Mouse (Mus musculus): ENCODE measurements at regions not wholly inside any gene's neighbourhood (a gene's known extent, or its start where the extent isn't known, plus 50 kb on each side); places are given as distances from the start of the nearest gene placed in this dataset.
"Not testable (repeated sequence)": the region's sequence is repeated elsewhere in the genome, so short reads cannot be mapped to it uniquely, and the experiment has no call there.

DNA sequence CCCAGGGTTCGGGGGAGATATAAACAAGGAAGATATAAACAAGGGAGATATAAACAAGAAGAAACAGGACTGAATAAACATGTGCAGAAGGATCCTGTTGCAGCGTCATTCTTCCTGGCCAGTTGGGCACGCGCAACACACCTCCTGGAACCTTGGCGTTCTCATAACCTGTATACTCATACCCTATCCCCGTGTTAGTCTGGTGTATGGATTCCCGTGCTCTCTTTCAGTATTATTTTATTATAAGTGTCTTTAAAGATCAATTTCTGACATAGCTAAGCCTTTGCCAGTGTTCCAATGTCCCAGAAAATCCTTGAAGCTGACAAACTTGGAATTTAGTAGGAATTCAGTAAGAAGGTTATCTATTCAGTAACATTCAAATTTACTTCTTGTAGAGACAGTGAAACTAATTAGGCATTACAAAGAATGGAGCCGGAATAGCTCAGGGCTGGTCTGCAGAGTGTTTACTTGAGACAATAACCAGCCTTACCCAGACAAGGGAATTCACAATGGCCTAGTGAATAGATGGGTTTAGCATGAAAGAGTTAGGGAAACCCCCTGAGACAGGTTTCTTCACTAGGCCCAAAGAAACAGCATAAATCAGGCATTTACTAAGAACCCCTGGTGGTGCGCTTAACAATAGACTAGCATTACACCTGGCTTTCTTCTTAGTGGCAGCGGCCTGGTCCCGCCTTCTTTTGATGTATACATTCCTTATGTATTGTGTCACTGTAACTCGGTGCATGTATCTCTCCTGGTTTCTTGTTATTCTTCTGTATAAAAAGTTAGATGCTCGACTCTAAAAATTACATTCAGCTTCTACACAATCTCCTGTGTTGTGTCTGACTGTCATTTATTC, 458.4 kb downstream of the Epm2a start:
- DNase-seq (ENCODE audit: extremely low spot score, low spot score) = not testable (repeated sequence)

DNA sequence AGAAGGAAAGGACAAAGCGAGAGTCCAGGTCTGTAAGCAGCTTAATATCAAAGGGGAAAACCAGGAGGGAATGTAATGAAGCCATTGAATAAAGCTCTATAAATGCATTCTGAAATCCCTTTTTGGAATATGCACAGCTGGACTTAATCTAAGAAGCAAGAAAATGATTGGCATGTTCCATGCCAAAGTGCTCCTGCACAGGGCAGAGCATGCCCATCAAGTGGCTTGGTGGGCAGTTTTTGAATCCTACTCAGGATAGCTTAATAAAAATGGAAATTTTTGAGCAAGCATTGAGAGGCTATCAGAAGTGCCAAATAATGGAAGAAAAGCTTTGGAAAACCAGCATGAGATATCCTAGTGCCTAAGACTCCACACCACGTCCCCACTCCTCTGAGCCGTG, 466.1 kb downstream of the Epm2a start:
- no peak for DNase-seq (ENCODE audit: extremely low spot score, low spot score)

DNA sequence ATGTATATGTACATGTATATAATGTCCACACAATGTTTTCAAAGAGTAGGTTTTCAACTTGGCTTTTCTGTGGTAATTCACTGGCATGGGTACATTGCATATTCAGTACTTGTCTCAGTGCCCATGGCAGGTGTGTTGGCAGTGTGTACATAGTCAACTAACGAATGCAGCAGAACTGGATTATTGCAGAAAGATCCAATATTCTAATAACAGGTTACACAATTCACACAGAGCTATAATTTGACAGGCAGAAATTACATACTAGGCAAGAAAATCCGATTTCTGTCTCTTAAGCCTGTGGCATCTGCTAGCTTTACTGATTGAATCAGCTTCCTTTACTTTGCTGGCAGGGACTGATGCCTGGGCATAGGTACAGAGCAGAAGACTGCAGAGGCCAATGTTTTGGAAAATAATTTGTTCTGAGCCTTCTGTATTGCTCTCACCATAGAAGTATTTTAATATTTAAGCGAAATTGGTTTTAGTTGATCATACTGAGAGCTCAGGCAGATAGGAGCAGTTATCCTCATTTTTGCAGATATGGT, 479.3 kb downstream of the Epm2a start:
- no peak for DNase-seq (ENCODE audit: extremely low spot score, low spot score)

DNA sequence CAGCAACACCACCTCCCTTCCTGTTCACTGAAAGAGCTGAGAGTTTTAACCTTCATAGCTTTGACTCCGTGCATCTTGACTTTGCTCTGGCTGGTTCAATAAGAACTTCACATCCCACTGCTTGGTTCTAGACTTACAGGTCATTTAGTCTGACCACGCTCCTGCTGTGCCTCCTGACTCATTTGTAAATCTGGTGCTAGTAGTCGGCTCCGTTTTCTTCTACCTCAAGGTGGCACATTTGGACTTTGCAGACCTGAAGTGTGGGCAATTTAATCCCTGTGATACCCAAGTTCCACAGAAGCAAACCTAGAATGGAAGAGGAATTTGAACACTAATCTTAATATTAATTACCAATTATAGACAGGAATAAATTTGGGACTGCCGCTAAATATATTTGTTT, 497.9 kb downstream of the Epm2a start:
- no peak for DNase-seq (ENCODE audit: extremely low spot score, low spot score)

DNA sequence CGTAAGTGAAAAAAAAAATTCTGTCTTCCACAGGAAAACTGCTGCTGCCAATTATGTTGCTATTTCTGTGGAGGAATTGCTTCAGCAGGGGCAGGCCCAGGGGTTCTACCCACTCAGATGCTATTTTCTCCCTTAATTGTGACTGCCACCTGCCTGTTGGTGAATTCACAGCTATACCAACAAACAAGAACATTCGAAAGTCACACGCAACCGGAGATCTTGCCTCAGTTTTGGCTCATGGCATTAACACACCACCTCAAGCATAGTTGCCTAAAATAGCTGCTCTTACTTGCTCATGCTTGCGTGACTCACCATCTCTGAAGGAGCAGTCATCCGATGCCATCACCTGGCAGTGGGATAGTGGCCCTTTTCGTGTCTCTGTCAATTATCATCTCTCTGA, 498.3 kb downstream of the Epm2a start:
- no peak for DNase-seq (ENCODE audit: extremely low spot score, low spot score)

DNA sequence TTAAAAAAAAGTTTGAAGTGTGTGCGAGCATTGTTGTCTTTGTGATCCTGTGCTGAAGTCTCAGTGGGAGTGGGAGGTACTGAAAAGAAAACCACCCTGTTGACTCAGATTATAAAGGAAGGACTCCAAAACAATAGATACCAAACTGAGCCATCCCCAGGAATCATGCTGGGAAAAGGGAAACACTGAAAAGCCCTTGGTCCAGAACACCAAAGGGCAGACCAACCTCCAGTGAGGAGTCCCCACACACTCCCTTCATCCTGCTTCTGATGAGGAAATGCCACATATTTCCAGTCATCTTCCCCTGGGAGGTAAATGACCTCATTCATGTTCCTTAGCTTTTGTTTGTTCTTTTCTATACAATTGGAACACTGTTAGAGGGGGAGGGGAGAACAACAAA, 502.9 kb downstream of the Epm2a start:
- no peak for DNase-seq (ENCODE audit: extremely low spot score, low spot score)

DNA sequence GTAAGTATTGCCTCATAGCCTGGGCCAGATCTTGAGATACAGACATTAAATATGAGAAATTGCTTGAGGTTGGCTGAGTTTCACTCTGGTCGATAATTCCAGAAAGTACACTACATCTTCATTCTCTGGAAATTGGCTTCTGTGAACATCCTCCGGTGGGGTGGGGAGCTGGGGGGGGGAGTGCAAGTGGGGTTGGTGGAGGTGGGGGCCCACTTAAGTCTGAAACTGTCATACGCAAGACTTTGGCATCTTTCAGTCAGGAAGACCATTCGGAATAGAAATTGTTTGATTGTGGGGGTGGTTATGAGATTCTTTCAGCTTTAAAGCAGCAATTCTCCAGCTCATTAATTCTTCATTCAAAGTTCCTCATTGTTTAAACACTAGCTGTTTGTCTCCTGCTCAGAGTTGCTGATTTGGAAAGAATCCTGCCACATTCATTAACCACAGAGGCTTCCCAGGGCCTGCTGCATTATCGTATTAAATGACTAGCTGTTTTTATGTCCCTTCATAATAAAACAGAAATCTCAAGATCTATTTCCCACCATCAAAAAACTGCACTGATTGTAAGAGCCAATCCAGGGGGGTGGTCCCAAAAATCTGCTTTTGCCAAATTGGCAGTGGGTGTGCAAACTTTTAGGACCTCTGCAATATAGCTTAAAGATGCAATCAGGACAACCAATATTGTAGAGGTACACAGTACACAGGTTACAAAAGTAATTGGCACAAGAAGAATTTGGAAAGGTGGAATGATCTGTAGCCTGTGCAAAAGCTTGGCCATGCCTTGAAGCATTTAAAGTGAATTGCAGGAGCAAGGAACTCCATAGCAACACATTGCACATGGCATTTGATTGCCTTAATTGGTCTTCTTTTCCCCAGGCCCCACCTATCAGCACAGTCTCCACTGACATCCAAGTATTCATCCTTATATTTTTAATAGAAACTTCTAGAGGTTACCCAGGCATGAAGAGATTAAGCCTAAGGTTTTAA, 532.2 kb downstream of the Epm2a start:
- DNase-seq (ENCODE audit: extremely low spot score, low spot score) = no peak

DNA sequence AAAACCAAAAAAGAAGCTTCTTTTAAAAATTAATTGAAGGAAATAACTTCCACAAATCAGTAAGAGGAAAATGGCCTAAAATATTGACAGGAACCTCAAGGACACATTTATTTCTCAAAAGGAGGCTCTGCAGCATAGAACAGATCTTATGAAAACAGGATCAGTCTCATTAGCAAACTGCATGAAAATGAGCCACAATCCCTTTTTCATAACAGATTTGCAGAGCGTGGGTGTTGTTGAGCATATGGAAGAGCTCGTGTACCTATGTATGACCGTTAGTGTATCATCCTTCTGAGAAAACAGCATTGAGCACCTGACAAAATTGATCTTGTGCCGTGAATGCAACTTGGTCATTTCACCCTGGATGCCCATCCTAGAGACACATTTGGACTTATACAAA, 543.0 kb downstream of the Epm2a start:
- no peak for DNase-seq (ENCODE audit: extremely low spot score, low spot score)

DNA sequence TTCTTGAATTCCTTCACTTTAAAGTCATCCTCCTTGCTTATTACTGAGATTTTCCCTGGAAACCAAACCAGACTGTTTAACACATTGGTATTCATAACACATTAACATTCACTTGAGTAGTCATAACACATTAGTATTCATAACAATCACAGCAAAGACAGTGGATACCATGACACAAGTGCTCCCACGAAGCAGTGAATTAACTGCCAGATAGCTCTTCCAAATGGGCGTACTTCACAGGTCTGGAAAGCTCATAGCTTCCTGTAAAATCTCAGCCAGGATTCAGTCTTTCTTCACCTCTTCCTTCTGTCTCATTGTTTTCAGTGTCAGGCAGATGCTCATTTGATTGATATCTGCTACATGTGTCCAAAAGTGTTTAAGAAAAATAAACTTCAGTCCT, 545.7 kb downstream of the Epm2a start:
- DNase-seq (ENCODE audit: extremely low spot score, low spot score) = no peak

DNA sequence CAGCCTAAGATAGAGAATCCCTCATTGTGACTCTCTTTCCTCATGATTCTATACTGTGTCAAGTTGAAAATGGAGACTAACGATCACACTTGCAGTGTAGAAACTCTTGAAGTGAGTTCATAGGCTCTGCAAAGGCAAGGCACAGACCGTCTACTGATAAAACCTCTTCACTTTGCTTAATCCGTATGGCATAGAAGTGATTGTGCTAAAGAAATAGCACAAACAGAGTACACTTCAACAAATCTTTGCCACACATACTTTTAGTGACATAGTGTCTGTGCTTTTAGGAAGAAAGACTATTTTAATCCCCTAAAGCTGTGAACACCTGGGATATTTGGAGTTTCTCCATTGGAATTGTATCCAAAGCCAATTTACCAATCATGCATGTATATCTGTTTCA, 578.9 kb downstream of the Epm2a start:
- DNase-seq (ENCODE audit: extremely low spot score, low spot score) = no peak

DNA sequence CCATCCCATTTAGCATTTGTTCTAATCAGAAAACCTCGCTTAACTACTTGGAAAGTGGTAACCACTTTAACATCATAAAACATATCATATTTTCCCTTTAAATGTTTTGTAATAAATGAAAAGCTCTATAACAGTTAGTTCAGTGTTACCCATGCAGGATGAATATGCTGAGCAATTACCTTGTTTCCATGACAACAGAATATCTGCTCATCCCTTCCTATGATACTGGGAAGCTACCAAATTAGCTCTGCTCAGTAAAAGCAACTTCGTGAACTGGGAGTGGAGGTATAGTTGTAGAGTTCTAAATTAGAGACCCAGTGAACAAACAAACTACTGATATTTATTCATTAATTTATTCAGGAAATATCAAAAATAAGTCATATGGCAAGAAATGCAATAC, 595.0 kb downstream of the Epm2a start:
- no peak for DNase-seq (ENCODE audit: extremely low spot score, low spot score)

DNA sequence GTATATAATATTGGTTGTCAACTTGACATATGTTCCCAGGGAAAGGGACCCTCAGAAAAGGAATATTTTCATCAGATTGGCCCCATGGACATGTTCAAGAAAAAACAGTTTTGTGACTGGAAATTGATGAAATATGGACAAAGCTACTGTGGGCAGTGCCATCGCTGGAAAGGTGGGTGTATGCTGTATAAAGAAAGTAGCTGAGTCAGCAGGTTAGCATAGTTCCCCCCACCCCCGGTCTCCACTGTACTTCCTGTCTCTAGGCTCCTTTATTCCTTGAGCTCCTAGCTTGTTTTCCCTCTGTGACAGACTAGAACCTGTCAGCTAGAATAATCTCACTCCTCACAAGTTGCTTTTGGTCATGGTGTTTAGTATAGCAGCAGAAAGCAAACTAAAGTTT, 599.6 kb downstream of the Epm2a start:
- DNase-seq (ENCODE audit: extremely low spot score, low spot score) = no peak

DNA sequence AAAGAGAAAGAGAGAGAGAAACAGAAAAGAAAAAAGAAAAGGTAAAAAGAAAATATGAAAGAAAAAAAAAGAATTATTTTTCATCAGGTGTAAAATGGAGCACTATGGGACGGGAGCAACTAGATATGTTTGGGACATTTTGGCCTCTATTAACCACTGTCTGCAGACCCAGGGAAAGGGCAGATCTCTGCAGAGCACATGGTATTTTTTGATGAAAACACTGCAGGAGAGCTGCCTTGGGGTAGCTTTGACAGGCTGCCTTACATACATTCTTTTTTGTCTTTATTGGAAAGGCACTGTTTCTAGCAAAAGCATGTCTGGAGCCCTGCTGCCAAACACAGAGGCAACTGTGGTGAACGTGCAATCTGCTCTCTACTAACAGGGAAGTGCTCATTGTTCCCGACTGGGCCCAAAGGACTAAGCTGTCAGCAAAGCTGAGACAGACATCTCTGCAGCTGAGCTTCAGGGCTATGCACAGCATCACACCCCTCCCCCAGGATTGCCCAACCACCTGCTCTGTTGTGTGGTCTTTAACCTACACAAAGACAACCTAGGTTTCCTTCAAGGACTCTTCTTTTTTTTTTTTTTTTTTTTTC, 617.2 kb downstream of the Epm2a start:
- no peak for DNase-seq (ENCODE audit: extremely low spot score, low spot score)

DNA sequence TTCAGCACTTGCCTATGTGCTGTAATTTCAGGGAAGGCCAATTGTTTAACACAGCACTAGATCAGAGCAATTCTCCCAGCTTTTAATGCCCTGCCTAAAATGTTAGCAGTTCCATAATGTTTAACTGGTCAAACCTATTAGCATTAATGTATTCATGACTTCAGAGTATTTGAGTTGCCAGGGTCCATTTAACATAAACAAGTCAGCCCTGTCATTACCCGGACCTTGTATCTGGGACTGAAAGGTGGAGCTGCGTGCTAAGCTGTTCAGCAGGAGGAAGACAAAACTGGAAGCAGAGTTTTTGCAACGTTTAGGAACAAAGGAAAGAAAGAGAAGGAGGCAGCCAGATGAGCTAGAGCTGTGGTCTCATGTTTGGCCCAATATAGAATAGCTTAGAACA, 661.8 kb downstream of the Epm2a start:
- no peak for DNase-seq (ENCODE audit: extremely low spot score, low spot score)

DNA sequence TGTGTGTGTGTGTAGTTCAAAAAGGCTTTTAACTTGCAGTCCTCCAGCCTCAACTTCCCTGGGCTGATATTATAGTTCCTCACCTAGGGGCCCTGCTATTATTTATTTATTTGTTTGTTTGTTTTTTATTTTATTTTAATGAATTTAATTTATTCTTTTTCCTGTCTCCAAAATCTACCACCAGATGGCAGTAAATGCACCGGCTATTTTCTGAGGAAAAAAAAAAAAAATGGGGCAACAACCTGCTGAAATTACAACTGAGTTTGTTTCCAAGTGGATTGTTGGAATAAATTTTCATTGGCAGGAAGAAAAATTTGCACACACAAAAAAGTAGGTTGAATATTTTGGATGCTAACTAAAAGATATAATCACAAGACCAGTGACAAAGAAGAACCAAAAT, 662.7 kb downstream of the Epm2a start:
- no peak for DNase-seq (ENCODE audit: extremely low spot score, low spot score)

DNA sequence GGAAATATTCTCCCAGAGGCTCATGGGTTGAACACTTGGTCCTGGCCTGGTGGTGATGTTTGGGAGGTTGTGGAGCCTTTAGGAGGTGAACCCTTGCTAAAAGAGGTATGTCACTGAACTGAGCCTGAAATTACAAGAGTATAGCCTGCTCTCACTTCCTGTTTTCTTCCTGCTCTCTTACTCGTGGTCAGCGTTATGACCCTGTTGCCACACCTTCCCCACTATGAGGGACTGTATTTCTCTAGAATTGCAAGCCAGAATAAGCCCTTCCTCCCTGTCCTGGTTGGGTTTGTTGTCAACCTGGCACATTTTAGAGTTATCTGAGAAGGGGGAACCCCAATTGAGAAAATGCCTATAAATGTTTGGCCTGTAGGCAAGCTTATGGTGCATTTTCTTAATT, 674.1 kb downstream of the Epm2a start:
- DNase-seq (ENCODE audit: extremely low spot score, low spot score) = no peak

DNA sequence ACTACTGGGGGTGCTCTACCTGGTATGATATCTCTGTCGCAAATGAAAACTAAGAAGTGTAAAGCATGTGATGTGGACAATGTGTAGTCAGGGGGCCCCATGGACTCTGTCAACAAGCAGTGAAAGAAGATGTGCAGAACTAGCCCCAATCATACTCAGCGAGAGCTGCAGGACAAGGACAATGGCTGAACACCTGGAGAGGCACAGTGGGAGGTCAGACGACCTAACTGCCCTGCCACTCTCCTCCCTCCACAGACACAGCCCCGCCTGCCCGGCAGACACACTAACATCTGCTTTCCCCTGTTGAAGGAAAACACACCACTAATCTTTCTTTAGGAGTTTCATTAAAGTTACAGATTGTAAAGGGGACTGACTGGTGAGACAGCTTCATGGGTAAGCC, 675.1 kb downstream of the Epm2a start:
- no peak for DNase-seq (ENCODE audit: extremely low spot score, low spot score)

DNA sequence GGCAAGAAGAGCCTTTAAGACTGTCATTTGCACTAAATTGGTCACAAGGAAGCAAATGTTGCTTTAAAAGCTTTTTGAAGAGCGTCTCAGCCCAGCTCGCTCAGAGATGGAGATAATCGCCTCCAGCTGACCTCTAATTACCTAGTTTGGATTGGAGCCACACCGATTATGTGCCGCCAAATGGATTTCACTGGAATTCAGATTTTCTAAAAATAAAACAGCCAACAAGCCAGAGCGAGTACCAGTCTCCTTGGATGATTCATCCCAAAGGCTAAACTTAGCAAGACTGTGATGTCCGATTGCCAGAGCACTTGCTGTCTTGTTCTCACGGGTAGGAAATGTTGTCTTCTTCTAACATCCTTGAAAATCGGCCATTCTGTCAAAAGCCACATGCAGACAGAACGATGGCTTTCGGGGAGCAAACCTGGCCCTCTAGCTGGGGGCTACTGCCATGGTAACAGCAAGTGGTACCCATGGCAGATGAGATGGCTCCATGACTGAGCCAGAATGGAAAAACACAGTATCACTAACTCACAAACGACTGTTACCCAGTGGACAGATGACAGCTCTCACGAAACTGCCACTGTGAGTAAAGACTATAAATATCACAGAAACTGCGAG, 676.1 kb downstream of the Epm2a start:
- DNase-seq (ENCODE audit: extremely low spot score, low spot score) = no peak

DNA sequence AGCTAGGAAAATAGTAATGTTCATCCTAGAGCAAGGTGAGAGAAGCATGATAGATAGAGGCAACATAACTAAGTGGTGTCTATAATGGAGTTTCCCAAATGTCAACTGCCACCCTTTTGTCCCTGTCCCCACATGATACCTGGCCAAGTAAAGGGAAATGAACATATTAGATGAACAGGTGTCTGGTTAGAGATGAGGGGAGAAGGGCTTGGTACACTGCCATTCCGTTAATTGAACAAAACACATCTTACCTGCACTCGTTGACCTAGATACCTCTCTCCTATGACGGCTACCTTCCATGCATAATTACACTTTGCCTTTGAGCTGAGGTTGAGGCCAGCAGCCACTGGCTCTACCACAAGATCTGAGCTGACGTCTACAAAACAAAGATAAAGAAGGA, 677.4 kb downstream of the Epm2a start:
- DNase-seq (ENCODE audit: extremely low spot score, low spot score) = no peak

DNA sequence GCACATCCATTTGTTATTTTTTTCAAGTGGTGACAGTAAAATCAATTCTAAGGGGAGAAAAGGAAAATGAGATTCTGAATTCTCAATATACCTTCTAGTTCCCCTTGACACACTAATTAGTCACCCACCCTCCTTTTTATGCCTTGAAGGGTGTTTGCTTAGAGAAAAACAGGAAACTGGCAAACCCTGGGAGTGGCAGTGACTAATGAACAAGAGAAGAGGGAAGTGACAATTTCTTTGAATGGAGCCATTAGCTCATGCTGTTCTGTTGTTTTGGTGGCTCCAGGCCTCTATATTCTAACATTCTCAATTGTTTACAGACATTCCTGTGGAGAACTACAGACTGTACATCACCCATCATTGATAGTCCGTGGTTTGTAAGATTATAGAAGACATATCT, 692.0 kb downstream of the Epm2a start:
- no peak for DNase-seq (ENCODE audit: extremely low spot score, low spot score)

DNA sequence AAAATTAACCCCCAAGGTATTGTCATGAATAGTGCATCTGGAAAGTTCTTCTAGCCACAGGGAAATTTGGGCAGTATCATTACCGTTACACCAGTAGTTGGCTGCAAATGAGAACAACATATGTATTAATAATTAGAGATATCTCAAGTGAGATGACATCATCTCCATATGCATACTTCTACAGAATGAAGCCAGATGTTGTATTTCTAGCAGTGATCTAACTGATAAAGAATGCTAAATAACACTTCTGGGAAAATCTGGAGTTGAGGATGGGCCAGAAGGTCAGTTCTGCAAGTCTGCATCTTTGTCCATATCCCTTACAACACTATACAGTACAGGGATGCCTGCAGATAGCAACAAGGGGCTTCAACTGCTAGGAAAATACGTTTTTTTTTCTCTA, 702.7 kb downstream of the Epm2a start:
- no peak for DNase-seq (ENCODE audit: extremely low spot score, low spot score)

Data from neural tube, embryonic 10.5 days (tissue).